Mouse (Mus musculus) embryo, embryonic 11.5 days (tissue): Measurements from ENCODE around the gene Elmo2.
A peak's percentile ranks its signal among the peaks of the same experiment; 100 is the strongest.

ENCODE experiments used
- DNase-seq: peaks from one replicate; pipeline ENCODE4 v3.0.0-alpha.2; 2012; ENCODE audit warnings: low read depth, low spot score

Elmo2 gene

GRCm38 (mm10) chr2:165323928-165324327 is 2.4 kb downstream of the Elmo2 start:
- no peak for DNase-seq

DNA sequence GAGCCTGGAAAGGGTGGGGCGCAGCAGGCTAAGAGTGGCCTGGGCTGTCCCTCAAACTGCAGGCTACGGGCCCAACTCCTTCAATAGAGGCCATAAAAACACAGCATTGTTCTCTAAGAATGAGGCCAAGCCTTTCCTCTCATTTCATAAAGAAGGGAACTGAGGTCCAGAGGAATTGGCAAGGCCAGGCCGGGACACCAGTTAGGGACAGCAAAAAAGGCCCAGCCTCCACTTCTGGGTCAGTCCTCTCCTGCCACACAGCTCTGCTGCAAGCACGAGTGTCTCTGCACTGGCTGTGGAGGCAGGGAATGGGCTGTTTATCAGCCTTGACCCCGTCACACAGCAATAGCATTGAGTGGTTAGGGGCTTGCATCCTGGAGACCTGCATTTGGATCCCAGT is 2.8 kb downstream of the Elmo2 start:
- no peak for DNase-seq

- no peak for DNase-seq
Observed at GRCm38 (mm10) chr2:165321981-165322735, 4.1 kb downstream of the Elmo2 start.

GRCm38 (mm10) chr2:165321381-165321888 is 4.8 kb downstream of the Elmo2 start:
- no peak for DNase-seq

DNA sequence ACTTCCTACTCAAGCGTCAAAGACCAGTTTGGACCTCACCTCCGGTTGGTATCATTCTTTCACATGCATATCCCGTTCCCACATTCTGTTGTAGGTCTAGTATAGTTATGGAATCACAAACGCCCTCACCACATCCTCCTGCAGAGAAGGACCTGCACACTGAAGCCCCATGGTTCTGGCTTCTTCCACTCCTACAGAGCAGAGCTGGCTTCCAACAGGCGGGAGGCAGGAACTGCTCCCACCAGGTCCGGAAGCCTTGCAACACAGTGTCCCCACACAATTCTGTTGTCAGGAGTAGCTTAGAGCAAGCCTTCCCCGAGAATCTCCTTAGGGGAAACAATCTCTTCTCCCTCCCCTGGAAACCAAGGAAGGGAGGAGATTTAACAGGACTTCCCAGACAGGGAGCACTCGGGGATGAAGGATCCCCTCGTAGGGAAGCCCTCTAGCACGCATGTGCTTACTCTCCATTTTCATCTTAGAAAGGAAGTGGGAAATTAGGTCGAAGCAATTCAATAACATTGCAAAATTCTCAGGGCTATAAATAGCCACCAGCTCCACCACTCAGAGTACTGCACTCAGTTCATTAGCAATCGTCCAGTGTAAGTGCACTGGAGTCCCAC is 5.6 kb downstream of the Elmo2 start:
- DNase-seq = no peak

DNA sequence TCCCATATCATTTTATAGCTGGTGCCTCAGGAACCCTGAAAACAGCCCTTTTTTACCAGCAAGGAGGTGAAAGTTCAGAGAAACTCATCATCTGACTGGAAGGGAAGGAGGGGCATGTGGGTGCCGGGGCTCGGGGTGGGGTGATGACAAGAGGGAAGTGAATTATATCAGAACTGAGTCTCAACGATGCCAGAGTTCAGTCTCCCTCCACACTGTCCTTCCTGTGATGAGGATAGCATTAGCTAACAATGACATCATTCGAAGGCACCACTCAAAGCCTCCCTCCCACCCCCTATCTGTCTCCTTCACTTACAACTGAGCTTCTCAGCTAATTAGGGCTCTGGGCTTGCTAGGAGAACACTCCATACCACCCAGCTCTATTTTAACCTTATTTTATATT is 6.8 kb downstream of the Elmo2 start:
- no peak for DNase-seq

GRCm38 (mm10) chr2:165318941-165319340 is 7.3 kb downstream of the Elmo2 start:
- DNase-seq = no peak

DNA sequence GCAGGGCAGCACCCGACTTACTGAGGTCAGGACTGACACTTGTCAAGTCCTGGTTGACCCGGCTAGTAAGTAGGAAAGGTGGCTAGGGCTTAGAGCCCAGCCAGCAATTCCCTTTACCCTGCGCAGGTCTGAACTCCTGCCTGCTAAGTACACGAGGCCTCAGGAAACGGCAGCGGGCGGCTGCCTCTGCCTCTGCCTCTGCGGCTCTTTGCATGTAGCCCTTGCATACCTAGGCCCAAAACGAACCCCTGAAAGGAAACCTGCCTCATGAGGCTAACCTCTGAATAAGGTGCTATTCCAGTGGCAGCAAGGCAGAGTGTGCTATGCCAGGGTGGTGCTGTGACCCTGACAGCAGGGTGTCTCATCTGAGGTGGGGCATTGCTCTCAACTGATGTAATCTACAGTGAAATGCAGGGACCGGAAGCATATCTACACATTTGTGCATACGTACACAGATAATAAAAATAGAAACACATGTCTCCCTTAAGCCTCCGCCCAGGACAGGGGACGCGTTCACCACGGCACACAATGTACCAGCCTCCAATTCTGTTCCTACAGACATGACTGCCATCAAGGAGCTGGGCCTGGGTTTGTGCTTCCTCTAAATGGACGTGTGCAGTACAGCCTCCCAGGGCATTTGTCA is 8.5 kb downstream of the Elmo2 start:
- no peak for DNase-seq

- DNase-seq = peak; percentile 76
Observed at GRCm38 (mm10) chr2:165316837-165317473, 9.3 kb downstream of the Elmo2 start.

DNA sequence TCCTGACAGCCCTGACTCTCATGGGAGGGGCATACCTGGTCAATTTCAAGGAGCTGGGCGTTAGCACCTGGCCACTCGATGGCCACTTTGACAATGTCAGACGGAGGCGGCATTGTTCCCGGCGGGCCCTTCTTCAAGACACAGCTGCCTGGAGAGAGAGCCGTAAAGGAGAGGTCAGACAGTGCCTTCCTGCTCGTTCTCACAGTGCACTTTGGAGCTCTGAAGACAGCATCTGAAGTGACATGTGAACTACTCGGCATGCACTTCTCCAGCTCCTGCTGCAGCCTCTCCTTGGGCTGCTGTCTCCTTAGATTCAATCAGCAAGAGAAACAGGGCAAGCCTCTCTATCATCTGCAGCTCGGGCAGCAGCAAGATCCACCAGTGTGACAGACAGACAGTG is 10.1 kb downstream of the Elmo2 start:
- no peak for DNase-seq

- no peak for DNase-seq
Observed at GRCm38 (mm10) chr2:165314197-165314596, 12.1 kb downstream of the Elmo2 start.

GRCm38 (mm10) chr2:165312381-165312780 is 13.9 kb downstream of the Elmo2 start:
- DNase-seq = no peak

DNA sequence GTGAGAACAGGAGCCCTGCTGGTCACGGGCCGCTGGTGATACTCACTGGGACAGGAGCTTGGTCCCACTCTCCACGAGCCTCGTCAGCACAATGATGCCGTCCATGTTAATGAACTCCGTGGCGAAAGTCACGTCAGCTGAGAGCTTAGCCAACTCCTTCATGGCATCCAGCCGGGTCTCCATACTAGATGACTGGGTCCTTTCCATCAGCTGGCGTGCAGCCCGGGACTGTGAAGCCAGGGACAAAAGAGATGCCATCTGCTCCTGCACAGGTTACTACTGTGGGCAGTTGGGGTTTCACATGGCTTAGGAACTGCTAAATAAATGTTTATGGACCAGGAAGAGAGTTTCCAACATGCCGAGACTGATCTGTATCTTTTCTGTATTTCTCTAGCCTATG is 14.7 kb downstream of the Elmo2 start:
- DNase-seq = no peak

DNA sequence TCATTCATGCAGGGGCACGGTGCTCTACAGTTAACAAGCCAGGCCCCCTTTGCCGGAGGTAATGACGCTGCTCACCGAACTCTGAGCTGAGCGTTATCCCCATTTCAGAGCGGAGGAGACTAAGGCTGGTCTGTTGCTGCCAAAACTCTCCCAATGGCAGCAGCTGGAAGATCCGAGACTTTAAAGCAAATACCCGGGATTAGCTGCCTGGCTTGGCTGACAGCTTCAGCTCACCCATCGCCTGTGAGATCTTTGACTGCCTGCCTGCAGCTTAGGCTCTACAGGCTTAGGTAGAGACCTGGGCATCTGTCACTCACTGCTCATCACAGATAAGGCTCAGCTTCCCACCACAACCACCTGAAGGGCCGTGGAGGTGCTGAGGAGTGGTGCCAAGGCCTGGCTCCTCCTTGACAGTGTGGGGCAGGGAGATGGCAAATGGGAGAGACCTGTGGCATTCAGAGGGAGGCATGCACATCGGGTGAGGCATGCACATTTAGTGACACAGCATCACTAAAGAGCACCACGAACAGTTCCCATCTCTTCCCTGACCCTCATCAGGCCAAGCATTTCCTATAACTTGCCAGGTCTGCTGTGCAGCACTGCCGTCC is 15.4 kb downstream of the Elmo2 start:
- no peak for DNase-seq

GRCm38 (mm10) chr2:165307801-165308200 is 18.5 kb downstream of the Elmo2 start:
- DNase-seq = no peak

GRCm38 (mm10) chr2:165305438-165305837 is 20.8 kb downstream of the Elmo2 start:
- no peak for DNase-seq

- DNase-seq = no peak
Observed at GRCm38 (mm10) chr2:165304819-165305218, 21.5 kb downstream of the Elmo2 start.

DNA sequence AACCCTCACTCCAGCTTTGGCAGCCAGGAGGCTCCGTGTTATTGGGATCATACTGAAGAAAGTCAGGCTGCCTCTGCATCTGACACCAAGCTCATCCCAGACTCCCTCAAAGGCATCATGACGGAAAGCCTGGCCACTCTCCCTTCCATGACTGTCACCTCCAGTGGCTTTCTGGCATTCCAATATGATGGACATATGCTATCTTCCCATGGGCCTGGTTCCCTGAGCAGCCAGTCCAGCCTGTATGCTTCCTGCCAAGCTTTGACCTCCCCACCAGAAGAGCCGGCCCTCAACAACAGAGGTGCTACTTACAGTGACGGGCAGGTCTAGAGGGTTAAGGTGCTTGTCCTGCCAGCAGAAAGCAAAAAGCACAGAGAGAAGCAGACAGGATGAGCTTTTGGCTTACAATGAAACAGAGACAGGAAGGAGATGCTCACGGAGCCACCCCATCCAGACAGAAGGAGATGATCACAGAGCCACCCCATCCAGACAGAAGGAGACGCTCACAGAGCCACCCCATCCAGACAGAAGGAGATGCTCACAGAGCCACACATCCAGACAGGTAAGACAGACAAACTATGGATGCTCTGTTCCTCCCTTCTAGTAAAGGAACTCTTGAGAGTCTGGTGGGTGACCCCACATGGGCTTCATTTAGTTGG is 22.8 kb downstream of the Elmo2 start:
- no peak for DNase-seq

DNA sequence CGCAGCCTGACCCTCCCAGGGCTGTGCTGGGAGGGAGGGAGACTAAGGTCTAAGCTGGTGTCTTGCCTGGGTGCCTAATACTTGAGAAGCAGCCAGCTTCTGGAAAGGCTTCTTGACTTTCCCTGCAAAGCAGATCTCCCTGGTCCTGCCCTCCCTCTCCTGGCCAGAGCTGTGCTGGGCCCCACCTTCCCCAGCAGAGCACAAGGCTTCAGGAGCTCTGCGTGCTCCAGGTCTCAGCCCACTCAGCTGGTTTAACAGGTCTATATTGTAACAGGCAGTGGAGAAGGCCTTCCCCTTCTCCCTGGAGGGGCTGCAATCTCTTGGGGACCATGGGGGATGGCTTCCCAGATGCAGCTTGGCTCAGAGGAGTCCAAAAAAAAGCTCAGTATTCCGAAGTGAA is 24.9 kb downstream of the Elmo2 start:
- DNase-seq = no peak

DNA sequence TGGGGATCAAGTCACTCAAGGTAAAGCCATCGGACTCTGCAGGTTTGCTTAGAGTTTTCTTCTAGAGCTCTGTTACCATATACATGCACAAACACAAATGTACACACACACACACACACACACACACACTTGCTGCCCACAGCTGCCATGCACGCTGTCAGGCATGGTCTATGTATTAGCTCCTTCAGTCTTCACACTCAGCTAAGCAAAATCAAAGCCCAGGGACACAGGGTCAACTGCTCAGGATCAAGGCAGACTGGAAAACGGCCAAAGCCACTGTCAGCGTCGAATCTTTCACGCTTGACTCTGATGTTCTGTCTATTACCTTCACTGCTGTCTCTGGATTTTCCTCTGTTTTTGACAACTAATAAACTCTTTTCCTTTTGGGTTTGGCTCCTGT is 25.4 kb downstream of the Elmo2 start:
- DNase-seq = no peak

- DNase-seq = no peak
Observed at GRCm38 (mm10) chr2:165300424-165300823, 25.9 kb downstream of the Elmo2 start.
